Mouse (Mus musculus): ENCODE measurements around the gene Wnt5a.

DNA sequence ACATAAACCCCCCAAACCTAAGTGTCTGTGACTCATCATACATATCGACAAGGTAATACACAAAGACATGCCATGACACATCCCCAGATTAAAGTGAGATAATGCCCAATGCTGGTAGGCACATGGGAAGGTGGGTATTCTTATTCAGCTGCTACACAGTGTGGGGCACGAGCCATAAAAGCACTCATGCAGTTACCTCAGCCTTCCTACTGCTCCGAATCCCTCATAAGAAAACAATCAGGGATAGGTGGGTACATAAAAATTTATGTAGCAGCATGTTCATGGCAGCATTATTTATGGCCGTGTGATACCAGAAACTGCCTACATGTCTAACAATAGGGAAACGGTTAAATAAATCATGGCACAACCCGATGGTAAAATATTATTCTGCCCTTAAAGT, 35.0 kb downstream of the Wnt5a start:
- TF ChIP-seq CTCF (IDR thresholded peaks at IDR 0.05) = no peak
- no peak for TF ChIP-seq EP300 (IDR thresholded peaks at IDR 0.05)
